Mouse (Mus musculus): Measurements from ENCODE around the gene Fam71d. TPM values are rescaled to one million over a fixed set of nuclear protein-coding genes. Genes with fewer than 3 reads are reported as not detected.

The Fam71d gene
- polyA plus RNA-seq, 1 experiment from 2014 or later, result not detected

DNA sequence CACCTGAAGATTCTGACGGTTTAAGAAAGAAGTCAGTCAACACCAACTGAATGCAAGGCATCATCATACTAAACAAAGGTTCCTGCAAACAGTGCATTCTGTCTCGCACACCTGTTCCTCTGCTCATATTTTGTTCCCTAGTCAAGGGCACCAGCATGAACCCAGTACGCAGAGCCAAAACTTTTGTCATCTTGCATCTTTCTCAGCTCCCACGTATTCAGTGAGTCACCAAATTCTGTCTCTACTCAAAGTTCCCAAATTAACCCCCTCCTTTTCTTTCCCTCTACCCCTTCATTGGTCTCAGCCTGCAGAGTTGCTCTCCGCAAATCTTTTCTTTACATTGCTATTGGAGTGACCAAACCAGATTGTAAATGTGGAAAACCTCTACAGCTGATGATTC, 2.5 kb upstream of the Fam71d start:
- DNase-seq (ENCODE audit: low spot score), result no peak
- Histone ChIP-seq H3K9me3 (ENCODE audit: control insufficient read depth, low read length) (no peaks in the 10 kb centered on the region), H3K4me3 (ENCODE audit: low read depth, low read length) (no peak overlapping the region), H3K36me3 (ENCODE audit: control insufficient read depth, insufficient read depth, low read length) (no peaks in the 10 kb centered on the region), H3K4me2 (no peak overlapping the region), H3K27me3 (replicated peaks; ENCODE audit: control insufficient read depth, insufficient read depth, low read length) (no peaks in the 10 kb centered on the region), H3K4me1 (replicated peaks; ENCODE audit: control insufficient read depth, insufficient read depth, low read length) (no peaks in the 10 kb centered on the region), H3K9ac (ENCODE audit: low read depth, low read length) (no peak overlapping the region), H3K27ac (ENCODE audit: low read depth, low read length) (no peak overlapping the region)
- WGBS, result 82% methylated on average over 5 of the region's 5 CpGs
- ATAC-seq (replicated peaks; ENCODE audit: low FRiP score), result no peak

DNA sequence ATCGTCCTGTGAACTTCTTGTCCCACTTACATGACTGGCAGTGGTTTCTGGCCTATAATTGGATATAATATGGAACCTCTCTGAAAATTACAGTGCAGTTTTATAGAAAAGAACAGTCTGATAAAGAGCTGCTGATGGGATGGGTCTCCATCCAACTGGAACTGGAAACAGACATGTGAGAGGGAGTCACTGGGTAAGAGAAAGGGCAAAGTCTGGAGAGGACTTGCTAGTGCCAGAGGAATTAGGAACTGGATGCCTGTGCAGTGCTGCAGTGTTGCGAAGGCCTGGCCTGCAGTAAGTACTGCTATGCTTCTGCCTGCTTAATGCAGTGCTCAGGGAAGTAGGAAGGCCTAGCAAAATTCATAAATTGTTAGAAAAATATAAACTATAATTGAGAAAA, 1.9 kb downstream of the Fam71d start:
- H3K27me3 ChIP-seq (replicated peaks; ENCODE audit: control insufficient read depth, insufficient read depth, low read length), result no peaks in the 10 kb centered on the region
- no peak overlapping the region for H3K27ac ChIP-seq (ENCODE audit: low read depth, low read length)
- H3K4me2 ChIP-seq, result no peak overlapping the region
- H3K9me3 ChIP-seq (ENCODE audit: control insufficient read depth, low read length), result no peaks in the 10 kb centered on the region
- no peaks in the 10 kb centered on the region for H3K36me3 ChIP-seq (ENCODE audit: control insufficient read depth, insufficient read depth, low read length)
- no peak overlapping the region for H3K4me3 ChIP-seq (ENCODE audit: low read depth, low read length)
- H3K9ac ChIP-seq (ENCODE audit: low read depth, low read length), result no peak overlapping the region
- 75% methylated on average over 2 of the region's 2 CpGs for WGBS
- DNase-seq (ENCODE audit: low spot score) (no peak), ATAC-seq (replicated peaks; ENCODE audit: low FRiP score) (no peak)
- no peaks in the 10 kb centered on the region for H3K4me1 ChIP-seq (replicated peaks; ENCODE audit: control insufficient read depth, insufficient read depth, low read length)

DNA sequence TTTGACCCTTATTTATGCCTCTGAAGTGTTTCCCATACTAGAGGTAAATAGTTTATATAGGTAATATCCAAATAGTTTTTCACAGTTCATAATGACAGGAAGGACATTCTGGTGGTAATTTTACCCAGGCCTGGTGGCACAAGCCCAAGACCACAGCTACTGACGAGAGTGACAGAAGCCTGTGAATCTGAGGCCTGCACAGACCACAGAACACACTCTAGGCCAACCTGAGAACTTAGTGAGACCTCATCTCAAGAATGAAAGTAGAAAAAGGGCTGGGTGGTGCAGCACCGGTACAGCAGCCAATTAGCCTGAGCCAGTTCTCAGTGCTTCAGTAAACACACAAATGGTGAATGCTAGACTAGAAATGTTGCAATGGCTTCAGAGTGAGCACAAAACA, 26.4 kb downstream of the Fam71d start:
- H3K4me3 ChIP-seq (ENCODE audit: low read depth, low read length), result no peak overlapping the region
- H3K9me3 ChIP-seq (ENCODE audit: control insufficient read depth, low read length), result no peaks in the 10 kb centered on the region
- 80% methylated on average over 2 of the region's 2 CpGs for WGBS
- H3K4me1 ChIP-seq (replicated peaks; ENCODE audit: control insufficient read depth, insufficient read depth, low read length), result no peaks in the 10 kb centered on the region
- no peaks in the 10 kb centered on the region for H3K36me3 ChIP-seq (ENCODE audit: control insufficient read depth, insufficient read depth, low read length)
- ATAC-seq (replicated peaks; ENCODE audit: low FRiP score), result no peak
- no peak overlapping the region for H3K27ac ChIP-seq (ENCODE audit: low read depth, low read length)
- H3K4me2 ChIP-seq, result no peak overlapping the region
- no peaks in the 10 kb centered on the region for H3K27me3 ChIP-seq (replicated peaks; ENCODE audit: control insufficient read depth, insufficient read depth, low read length)
- H3K9ac ChIP-seq (ENCODE audit: low read depth, low read length), result no peak overlapping the region
- no peak for DNase-seq (ENCODE audit: low spot score)

DNA sequence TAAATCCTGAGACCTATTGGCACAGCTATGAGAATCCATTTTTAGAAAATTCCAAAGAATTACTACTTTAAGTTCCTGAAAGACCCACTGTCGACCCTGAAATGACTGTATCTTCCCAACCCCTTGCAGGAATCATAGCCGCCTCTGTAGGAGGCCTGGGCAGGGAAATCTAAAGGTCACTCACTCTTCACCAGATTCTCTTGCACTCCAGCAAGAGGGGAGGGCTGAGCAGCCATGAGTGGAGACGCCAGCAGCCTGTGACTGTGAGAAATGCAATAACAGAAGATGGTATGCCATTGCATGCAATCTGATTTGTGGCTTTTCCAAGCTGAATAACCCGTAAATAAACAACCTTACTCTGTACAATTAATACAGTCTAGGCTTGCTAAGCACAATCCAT, 36.4 kb downstream of the Fam71d start:
- WGBS, result 61% methylated on average over 4 of the region's 4 CpGs
- H3K27me3 ChIP-seq (replicated peaks; ENCODE audit: control insufficient read depth, insufficient read depth, low read length), result no peaks in the 10 kb centered on the region

DNA sequence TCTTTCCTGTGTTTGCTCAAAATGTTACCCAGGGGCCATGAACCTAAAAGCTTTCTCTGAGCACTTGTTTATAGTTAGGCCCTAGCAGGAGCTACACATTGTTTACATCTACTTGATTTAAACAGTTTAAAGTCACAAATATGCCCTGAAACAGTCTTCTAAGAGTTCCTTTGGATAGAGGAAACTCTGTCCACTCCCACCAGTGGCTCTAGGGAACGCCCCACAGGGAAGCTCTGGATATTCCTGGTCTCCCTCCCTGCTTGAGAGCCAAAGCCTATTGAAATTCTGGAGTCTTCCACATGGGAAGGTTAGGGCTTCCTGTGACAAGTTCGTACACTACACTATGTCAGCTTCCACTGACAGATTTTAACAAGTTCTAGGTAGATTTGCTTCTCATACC, 48.3 kb downstream of the Fam71d start:
- DNase-seq (ENCODE audit: low spot score) (no peak), ATAC-seq (replicated peaks; ENCODE audit: low FRiP score) (no peak)
- Histone ChIP-seq H3K9me3 (ENCODE audit: control insufficient read depth, low read length) (no peaks in the 10 kb centered on the region), H3K4me3 (ENCODE audit: low read depth, low read length) (no peak overlapping the region), H3K27ac (ENCODE audit: low read depth, low read length) (no peak overlapping the region), H3K4me1 (replicated peaks; ENCODE audit: control insufficient read depth, insufficient read depth, low read length) (no peaks in the 10 kb centered on the region), H3K27me3 (replicated peaks; ENCODE audit: control insufficient read depth, insufficient read depth, low read length) (no peaks in the 10 kb centered on the region), H3K4me2 (no peak overlapping the region), H3K36me3 (ENCODE audit: control insufficient read depth, insufficient read depth, low read length) (no peaks in the 10 kb centered on the region), H3K9ac (ENCODE audit: low read depth, low read length) (no peak overlapping the region)
- 59% methylated on average over 2 of the region's 2 CpGs for WGBS

More for the DNA sequence above, 36.4 kb downstream of the Fam71d start:
- no peak for DNase-seq (ENCODE audit: low spot score)
- Histone ChIP-seq H3K4me3 (ENCODE audit: low read depth, low read length) (no peak overlapping the region), H3K9ac (ENCODE audit: low read depth, low read length) (no peak overlapping the region), H3K4me2 (no peak overlapping the region), H3K36me3 (ENCODE audit: control insufficient read depth, insufficient read depth, low read length) (no peaks in the 10 kb centered on the region), H3K27ac (ENCODE audit: low read depth, low read length) (no peak overlapping the region), H3K4me1 (replicated peaks; ENCODE audit: control insufficient read depth, insufficient read depth, low read length) (no peaks in the 10 kb centered on the region), H3K9me3 (ENCODE audit: control insufficient read depth, low read length) (no peaks in the 10 kb centered on the region)
- ATAC-seq (replicated peaks; ENCODE audit: low FRiP score), result no peak

DNA sequence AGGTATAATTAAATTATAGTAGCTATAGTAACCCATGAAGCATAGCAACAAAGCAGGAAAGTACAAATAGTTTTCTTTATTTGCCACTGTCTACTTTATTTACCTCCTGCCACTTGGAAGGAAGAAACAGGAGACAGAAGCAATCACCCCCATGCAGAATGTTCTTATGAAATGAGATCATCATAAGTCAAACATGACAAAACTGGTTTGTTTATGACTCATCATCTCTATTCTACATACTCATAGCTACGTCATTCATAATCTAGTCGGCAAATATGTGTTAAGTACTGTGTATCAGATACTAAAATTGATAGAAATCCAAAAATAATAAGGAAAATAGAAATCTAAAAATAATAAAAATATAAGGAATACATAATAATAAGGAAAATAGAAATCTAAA, 49.0 kb downstream of the Fam71d start:
- no peaks in the 10 kb centered on the region for H3K36me3 ChIP-seq (ENCODE audit: control insufficient read depth, insufficient read depth, low read length)
- no peak overlapping the region for H3K27ac ChIP-seq (ENCODE audit: low read depth, low read length)
- no peaks in the 10 kb centered on the region for H3K27me3 ChIP-seq (replicated peaks; ENCODE audit: control insufficient read depth, insufficient read depth, low read length)
- H3K4me1 ChIP-seq (replicated peaks; ENCODE audit: control insufficient read depth, insufficient read depth, low read length), result no peaks in the 10 kb centered on the region
- no peak overlapping the region for H3K4me2 ChIP-seq
- H3K9ac ChIP-seq (ENCODE audit: low read depth, low read length), result no peak overlapping the region
- DNase-seq (ENCODE audit: low spot score), result no peak
- ATAC-seq (replicated peaks; ENCODE audit: low FRiP score), result no peak
- 80% methylated on average over 2 of the region's 2 CpGs for WGBS
- no peaks in the 10 kb centered on the region for H3K9me3 ChIP-seq (ENCODE audit: control insufficient read depth, low read length)
- H3K4me3 ChIP-seq (ENCODE audit: low read depth, low read length), result no peak overlapping the region

DNA sequence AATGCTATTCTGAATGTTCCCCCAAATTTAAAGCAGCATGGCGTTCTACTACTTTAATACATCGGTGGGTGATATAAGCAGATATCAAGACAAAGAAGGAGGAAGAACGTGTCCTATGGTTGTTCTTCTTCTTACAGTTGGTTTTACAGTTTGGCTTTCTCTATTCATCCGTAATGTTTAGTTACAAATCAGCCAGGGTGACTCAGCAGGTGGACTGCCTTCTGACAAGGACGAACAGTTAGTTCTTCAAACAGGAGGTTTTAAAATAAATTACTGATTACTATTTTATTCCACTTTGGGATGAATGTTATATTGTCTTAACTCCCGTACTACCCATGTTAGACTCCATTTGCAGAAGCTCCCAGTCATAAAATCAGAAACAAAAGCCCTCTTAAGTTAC, 54.9 kb downstream of the Fam71d start:
- no peak overlapping the region for H3K9ac ChIP-seq (ENCODE audit: low read depth, low read length)

DNA sequence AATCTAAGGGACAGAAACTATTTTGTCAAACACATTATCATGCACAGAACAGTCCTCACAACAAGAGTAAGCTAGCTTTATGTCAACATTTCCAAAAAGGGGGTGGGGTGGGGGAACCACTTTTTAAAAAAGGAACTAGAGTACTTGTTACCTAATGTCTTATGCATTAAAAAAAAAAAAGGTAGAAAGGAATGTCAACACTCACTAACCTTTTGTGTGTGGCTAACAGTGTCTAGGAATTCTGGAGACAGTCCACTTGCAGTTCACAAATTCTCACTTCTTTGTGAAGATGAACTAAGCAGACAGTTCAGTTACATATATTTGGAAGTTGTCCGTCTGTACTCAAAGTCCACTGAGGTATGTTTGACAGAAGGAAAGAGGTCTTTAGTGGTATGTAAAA, 56.1 kb downstream of the Fam71d start:
- 59% methylated on average over 1 of the region's 1 CpGs for WGBS
- no peak for DNase-seq (ENCODE audit: low spot score)
- Histone ChIP-seq H3K4me1 (replicated peaks; ENCODE audit: control insufficient read depth, insufficient read depth, low read length) (no peaks in the 10 kb centered on the region), H3K27ac (ENCODE audit: low read depth, low read length) (no peak overlapping the region), H3K9me3 (ENCODE audit: control insufficient read depth, low read length) (no peaks in the 10 kb centered on the region), H3K9ac (ENCODE audit: low read depth, low read length) (no peak overlapping the region), H3K36me3 (ENCODE audit: control insufficient read depth, insufficient read depth, low read length) (no peaks in the 10 kb centered on the region), H3K27me3 (replicated peaks; ENCODE audit: control insufficient read depth, insufficient read depth, low read length) (no peaks in the 10 kb centered on the region), H3K4me3 (ENCODE audit: low read depth, low read length) (peak overlapping the region; percentile 90), H3K4me2 (peak overlapping the region; percentile 92)
- ATAC-seq (replicated peaks; ENCODE audit: low FRiP score), result no peak

More for the DNA sequence above, 54.9 kb downstream of the Fam71d start:
- Histone ChIP-seq H3K27ac (ENCODE audit: low read depth, low read length) (no peak overlapping the region), H3K4me3 (ENCODE audit: low read depth, low read length) (no peak overlapping the region), H3K27me3 (replicated peaks; ENCODE audit: control insufficient read depth, insufficient read depth, low read length) (no peaks in the 10 kb centered on the region), H3K4me1 (replicated peaks; ENCODE audit: control insufficient read depth, insufficient read depth, low read length) (no peaks in the 10 kb centered on the region), H3K36me3 (ENCODE audit: control insufficient read depth, insufficient read depth, low read length) (no peaks in the 10 kb centered on the region), H3K9me3 (ENCODE audit: control insufficient read depth, low read length) (no peaks in the 10 kb centered on the region), H3K4me2 (no peak overlapping the region)
- DNase-seq (ENCODE audit: low spot score), result no peak
- WGBS, result 77% methylated on average over 6 of the region's 6 CpGs
- no peak for ATAC-seq (replicated peaks; ENCODE audit: low FRiP score)

DNA sequence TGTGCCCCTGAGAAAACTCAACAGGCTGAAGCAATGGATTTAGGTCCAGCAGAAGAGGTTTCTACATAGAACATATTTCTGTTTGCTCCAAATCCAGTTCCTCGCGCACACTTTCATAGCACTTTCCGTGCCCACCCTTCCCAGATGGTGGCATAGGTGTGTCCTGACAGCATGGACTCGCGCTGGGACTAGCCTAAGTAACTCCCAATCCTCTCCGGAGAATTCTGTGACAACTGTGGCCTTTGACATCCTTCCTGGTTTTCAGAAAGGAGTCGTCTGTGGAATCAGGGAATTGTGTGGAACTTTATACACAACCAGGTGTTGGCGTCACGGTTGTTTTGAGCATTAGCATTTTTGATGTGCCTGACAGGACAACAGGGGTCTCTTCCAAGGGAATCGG, 56.8 kb downstream of the Fam71d start:
- under 1% methylated on average over 10 of the region's 10 CpGs for WGBS
- H3K36me3 ChIP-seq (ENCODE audit: control insufficient read depth, insufficient read depth, low read length), result no peaks in the 10 kb centered on the region
- peak overlapping the region; percentile 67 for H3K9ac ChIP-seq (ENCODE audit: low read depth, low read length)
- ATAC-seq (replicated peaks; ENCODE audit: low FRiP score) (peak; percentile 30), DNase-seq (ENCODE audit: low spot score) (no peak)
- peak overlapping the region; percentile 92 for H3K4me2 ChIP-seq
- H3K4me3 ChIP-seq (ENCODE audit: low read depth, low read length), result peak overlapping the region; percentile 90
- H3K27ac ChIP-seq (ENCODE audit: low read depth, low read length), result 0 out of 2 replicates have a peak overlapping the region, but pooled peaks have one; percentile 22
- no peaks in the 10 kb centered on the region for H3K27me3 ChIP-seq (replicated peaks; ENCODE audit: control insufficient read depth, insufficient read depth, low read length)
- no peaks in the 10 kb centered on the region for H3K4me1 ChIP-seq (replicated peaks; ENCODE audit: control insufficient read depth, insufficient read depth, low read length)
- H3K9me3 ChIP-seq (ENCODE audit: control insufficient read depth, low read length), result no peaks in the 10 kb centered on the region

Data from liver, embryonic 11.5 days (tissue).